Mouse (Mus musculus) heart, postnatal 0 days (tissue): ENCODE data around the gene Hilpda.

ENCODE experiments used
- CTCF ChIP-seq: IDR thresholded peaks from 2 replicates; pipeline ENCODE4 v1.5.1; 2016; ENCODE audit warnings: antibody characterized with exemption, control low read depth, low read depth
- EP300 ChIP-seq: IDR thresholded peaks from 2 replicates; pipeline ENCODE4 v1.6.1; 2016; ENCODE audit warnings: antibody characterized with exemption, low read depth

GRCm38 (mm10) chr6:29288651-29289050, 16.4 kb downstream of the Hilpda start:
- TF ChIP-seq CTCF: no peak
- TF ChIP-seq EP300: no peak
